Mouse (Mus musculus) right cerebral cortex, postnatal 14 days (tissue): ENCODE results near the gene Rad50.

Source experiments
- DNase-seq: peaks from one replicate; pipeline ENCODE4 v3.0.0; 2022

Rad50 gene

GRCm38 (mm10) chr11:53632122-53632733 lies 74.9 kb downstream of the Rad50 start:
- DNase-seq: peak; percentile 22

GRCm38 (mm10) chr11:53627859-53628258 lies 79.3 kb downstream of the Rad50 start:
- peak; percentile 83 for DNase-seq

GRCm38 (mm10) chr11:53626802-53627373 lies 80.2 kb downstream of the Rad50 start:
- DNase-seq: no peak

DNA sequence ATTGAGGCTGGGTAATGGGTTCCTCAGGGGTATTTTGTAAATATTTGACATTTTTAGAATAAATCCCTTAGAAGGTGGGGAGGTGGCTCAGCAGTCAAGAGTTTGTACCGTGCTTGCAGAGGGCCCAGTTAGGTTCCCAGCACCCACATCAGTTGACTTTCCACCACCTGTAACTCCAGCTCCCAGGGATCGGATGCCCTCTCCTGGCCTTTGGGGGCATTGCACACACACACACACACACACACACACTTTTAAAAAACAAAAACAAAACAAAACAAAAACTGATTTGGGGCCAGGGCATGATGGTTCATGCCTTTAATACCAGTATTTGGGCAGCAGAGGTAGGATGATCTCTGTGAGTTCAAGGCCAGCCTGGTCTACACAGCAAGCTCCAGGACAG lies 83.0 kb downstream of the Rad50 start:
- DNase-seq: no peak

- no peak for DNase-seq
These were observed 83.5 kb downstream of the Rad50 start for GRCm38 (mm10) chr11:53623573-53623972.

GRCm38 (mm10) chr11:53622440-53622806 lies 84.7 kb downstream of the Rad50 start:
- DNase-seq: no peak

DNA sequence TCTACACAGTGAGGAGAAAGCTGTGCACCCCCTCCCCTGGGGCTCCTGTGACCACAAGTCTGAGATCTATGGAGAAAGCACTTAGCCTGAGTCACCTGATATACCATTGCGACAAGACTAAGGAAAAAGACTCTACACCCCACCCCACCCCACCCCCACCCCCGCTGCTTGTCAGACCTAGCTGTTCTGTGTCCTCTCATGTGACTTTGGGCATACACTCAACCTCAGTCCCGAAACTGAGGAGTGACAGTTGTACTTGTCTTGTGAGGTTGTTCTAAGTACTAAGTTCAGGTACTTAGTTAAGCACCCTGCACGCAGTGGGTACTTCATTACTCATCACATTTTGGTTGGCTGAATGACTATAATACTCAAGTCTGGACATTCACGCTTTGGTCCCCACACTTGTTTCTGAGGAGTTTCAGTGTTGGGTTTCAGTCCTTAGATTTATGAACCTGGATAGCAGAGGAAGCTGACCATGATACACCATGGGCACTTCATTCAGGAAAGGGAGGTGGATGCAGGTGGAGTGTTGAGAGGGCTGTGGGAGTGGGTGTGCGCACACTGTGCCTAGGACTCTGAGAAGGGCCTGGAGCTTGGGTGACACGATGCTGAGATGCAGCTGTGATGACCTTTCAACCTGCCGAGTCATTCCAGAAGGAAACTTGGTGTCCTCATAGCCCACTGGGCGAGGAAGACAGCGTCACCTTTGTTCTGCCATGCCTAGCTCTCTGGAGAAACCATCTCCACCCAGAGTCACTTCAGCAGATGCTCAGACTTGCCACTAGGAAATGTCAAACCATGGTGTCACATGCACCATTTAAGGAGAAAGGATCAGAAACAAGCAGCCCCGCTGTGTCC lies 85.3 kb downstream of the Rad50 start:
- DNase-seq: no peak

- no peak for DNase-seq
These were observed 87.0 kb downstream of the Rad50 start for GRCm38 (mm10) chr11:53620094-53620493.

DNA sequence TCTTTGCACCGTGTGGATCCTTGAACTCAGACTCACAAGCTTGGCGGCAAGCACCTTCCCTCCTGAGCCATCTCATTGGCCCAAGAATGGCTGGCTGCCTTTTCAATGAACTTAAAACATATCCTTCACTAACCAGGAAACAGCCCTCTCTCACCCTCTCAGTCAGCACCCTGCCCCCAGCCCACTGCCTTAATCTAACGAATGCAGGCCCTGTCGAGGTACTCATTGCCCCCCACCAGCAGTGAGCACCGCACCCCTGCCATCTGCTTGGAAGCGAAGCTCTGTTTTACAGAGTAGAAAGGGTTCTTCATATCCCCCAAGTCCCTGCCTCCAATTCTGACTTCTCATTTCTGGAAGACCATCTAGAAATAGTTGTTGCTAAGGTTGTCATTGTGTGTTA lies 87.7 kb downstream of the Rad50 start:
- DNase-seq: no peak

- DNase-seq: no peak
These were observed 88.4 kb downstream of the Rad50 start, which contains the start of gene Il4 for GRCm38 (mm10) chr11:53618619-53619198. Gene Il4, minus strand, starts transcription at chr11:53618669.

GRCm38 (mm10) chr11:53617562-53618109 lies 89.5 kb downstream of the Rad50 start:
- DNase-seq: no peak

GRCm38 (mm10) chr11:53616748-53617558 lies 90.2 kb downstream of the Rad50 start:
- DNase-seq: no peak

DNA sequence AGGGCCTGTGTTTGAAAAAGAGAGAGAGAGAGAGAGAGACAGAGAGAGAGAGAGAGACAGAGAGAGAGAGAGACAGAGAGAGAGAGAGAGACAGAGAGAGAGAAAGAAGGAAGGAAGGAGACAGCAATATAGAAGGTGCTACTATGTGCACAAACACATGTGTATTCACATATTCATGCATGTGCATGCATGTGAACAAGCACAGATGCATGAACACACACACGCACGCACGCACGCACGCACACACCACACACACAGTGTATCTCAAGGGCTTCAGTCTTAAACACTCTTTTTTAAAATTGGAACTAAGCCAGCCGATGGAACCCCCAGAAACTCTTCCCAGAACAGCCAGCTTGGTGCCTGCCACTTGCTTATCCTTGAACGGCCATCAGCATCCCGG lies 91.5 kb downstream of the Rad50 start:
- no peak for DNase-seq

- no peak for DNase-seq
These were observed 91.9 kb downstream of the Rad50 start for GRCm38 (mm10) chr11:53615172-53615571.

DNA sequence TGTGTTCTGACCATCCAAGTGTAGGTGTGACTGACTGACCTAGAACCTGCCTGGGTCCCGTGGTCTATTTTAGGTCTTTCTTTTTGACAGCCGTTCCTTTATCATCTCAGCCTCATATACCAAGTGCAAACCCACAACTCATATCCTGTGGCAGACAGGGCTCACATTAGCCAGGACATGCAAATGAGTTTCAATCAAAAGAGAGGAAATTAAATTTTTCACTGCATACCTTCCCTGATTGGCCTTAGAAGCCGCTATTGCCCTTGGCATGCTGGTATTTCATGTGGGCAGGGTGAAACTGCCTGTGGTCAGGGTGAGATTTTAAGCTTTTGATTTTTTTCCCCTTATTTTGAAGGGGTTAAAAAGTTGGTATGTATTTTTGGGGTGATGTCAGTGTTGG lies 97.4 kb downstream of the Rad50 start:
- no peak for DNase-seq

- DNase-seq: no peak
These were observed 97.9 kb downstream of the Rad50 start for GRCm38 (mm10) chr11:53609231-53609630.

DNA sequence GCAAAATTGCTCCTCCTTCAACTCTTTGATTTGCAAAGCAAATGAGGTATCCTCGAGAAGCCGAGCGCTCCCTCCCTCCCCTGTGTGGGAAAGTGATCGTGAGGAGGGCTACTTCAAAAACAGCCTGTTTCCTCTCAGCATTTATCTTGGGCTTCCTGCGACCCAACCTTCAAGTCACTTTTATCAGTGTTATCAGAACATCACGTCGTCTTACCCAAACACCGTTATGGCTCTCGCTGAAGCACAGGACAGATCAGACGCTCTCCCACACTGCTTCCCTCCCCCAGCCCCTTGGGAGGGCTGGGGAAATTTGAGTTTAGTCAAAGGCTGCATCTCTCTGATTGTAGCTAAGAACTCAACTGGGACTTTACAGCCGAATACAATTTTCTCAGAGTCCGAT lies 101.5 kb downstream of the Rad50 start:
- DNase-seq: no peak

DNA sequence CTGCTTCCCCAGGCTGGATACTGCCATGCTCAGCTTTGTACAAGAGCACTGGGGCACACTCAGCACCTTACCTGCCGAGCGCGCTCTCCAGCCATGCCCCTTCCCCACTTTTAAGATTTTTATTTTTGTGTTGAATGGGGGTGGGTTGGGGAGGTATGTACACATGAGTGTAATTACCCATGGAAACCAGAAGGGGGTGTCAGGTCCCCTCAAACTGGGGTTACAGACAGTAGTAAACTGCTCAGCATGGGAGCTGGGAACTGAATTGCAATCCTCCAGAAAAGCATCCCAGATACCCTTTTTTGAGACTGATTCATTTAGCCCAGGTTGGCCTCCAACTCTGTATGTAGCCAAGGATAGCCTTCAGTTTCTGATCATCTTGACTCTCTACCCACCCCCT lies 102.1 kb downstream of the Rad50 start:
- no peak for DNase-seq
